Mouse (Mus musculus) olfactory bulb, adult 2 months (tissue): Measurements from ENCODE around the gene Adgrv1.

Source experiments
- CTCF ChIP-seq: fragments of 200-500 bp; IDR thresholded peaks from 2 replicates; pipeline ENCODE4 v1.5.1; 2012; ENCODE audit warnings: low read depth, mild to moderate bottlenecking, low read length, moderate library complexity; ENCODE audit not compliant: insufficient read depth
- POLR2A ChIP-seq: fragments of 200-500 bp; IDR thresholded peaks from 2 replicates; pipeline ENCODE4 v1.6.1; 2012; ENCODE audit warnings: mild to moderate bottlenecking, low read depth, low read length, moderate library complexity; ENCODE audit not compliant: insufficient read depth

DNA sequence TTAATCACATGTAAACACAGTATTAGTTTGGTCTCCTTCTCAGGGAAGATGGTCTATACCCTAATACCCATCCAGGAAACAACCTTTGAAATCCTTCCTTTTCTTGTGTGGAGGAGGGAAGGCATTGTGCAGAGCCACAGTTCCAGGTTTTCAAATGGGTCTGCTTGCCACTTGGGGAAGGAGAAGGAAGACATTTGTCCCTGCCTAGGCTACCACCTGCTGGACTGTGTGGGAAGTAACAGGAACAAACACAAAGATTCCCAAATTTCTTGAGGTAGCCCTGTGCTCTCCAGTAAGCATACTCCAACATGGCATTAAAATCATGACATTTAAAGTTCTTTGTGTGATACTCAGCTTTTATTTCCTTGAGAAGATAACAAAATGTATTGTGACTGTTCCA is 477.6 kb downstream of the Adgrv1 start:
- no peak for TF ChIP-seq CTCF
- TF ChIP-seq POLR2A = no peak
